Mouse (Mus musculus) ES-E14 (cell line): ENCODE measurements around the gene Smo.

ENCODE experiments used
- HCFC1 ChIP-seq: IDR thresholded peaks from 2 replicates; pipeline ENCODE4 v1.6.1; 2012; ENCODE audit warnings: low read length, inconsistent platforms, borderline replicate concordance; ENCODE audit not compliant: insufficient read depth
- MAFK ChIP-seq: IDR thresholded peaks from 2 replicates; pipeline ENCODE4 v1.6.1; 2014; ENCODE audit warnings: mild to moderate bottlenecking, low read depth, low read length, inconsistent platforms; ENCODE audit not compliant: insufficient read depth
- ZC3H11A ChIP-seq: IDR thresholded peaks from 2 replicates; pipeline ENCODE4 v1.6.1; 2012; ENCODE audit warnings: low read depth, mild to moderate bottlenecking, inconsistent platforms, low read length, borderline replicate concordance
- ZNF384 ChIP-seq: IDR thresholded peaks from 2 replicates; pipeline ENCODE4 v1.6.1; 2012; ENCODE audit warnings: low read depth, low read length, inconsistent platforms

- TF ChIP-seq HCFC1 (no peak), ZC3H11A (no peak), ZNF384 (no peak), MAFK (no peak)
These were observed 24.0 kb upstream of the Smo start for GRCm38 (mm10) chr6:29711318-29711717.
